Mouse (Mus musculus) T-helper 17 cell (primary cell): ENCODE results near the gene Atf4.

Experiments
- in situ Hi-C, 2 experiments: fragments of 300-600 bp; cut with MboI, MseI; formaldehyde crosslinking; loops; 1 replicate in 1 of 2; 2 replicates in 1 of 2; pipeline ENCODE4 v1.15.1; 2025; ENCODE audit warnings: high pct_unique_total_duplicates in 2 of 2

Atf4 gene

DNA sequence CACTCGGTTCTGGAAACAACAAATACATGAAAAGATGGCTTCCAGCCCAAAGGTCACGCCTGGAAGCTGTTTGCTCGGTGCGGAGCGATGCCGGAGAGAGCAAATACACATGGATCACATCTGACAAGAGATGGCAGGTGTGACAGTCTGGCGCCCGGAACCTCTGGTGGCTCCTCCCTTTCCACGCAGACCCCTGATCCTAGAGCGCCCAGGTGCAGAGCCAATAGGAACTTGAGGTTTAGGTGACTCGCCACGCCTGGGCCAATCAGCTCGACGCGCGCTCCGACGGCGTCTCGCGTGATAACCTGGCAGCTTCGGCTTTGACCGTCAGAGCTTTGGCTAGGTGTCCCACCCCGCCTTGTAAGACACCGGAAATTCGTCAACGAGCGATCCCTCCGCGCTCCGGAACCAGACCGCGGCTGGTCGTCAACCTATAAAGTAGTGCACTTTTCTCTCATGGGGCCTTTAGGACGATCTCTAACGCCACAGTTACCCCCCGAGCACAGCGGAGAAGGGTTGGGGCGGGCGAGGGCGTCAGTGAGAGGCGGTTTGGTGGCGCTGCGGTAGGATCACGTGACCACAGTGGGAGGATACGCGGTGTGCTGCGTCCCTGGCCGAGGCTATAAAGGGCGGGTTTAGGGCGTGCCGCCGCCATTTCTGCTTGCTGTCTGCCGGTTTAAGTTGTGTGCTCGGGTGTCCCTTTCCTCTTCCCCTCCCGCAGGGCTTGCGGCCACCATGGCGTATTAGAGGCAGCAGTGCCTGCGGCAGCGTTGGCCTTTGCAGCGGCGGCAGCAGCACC, at the start of gene Atf4:
Gene Atf4, plus strand, starts transcription at position 338 of the 799 bp plus-strand sequence.
- in situ Hi-C loops = loop anchor here (10.0 to 25.0 kb wide), 2 partner anchors 1332 to 1550 kb away; partner anchors contain the start of genes Ep300 (in 1 of the 2) and Tef (in 1 of the 2)

DNA sequence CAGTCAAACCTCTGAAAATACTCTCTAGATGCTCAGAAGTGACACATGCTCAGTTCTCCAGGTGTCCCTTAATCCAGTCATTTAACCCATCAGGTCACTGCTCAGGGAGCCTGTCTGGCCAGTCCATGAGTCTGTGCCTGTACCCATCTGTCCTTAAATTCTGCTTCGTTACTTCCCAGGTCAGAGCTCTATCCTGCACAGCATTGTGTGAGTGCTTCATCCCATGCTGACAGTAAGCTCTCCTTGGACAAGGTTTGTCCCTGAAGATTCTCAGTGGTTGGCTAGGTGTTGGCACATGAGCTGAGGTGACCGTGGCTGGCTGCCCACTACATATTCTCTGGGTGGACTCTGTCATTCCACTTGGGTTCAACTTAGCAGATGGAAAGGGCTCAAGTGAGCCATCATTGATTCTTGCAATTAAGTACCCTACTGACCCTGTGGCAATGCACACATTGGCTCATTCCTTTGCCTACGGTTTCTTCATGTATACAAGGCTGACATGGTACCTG, 48.9 kb upstream of the Atf4 start:
- in situ Hi-C loops = loop anchor here in 1 of 2 experiments (10.0 kb wide), 1 partner anchor 329 kb away; no protein-coding TSS in a partner anchor

DNA sequence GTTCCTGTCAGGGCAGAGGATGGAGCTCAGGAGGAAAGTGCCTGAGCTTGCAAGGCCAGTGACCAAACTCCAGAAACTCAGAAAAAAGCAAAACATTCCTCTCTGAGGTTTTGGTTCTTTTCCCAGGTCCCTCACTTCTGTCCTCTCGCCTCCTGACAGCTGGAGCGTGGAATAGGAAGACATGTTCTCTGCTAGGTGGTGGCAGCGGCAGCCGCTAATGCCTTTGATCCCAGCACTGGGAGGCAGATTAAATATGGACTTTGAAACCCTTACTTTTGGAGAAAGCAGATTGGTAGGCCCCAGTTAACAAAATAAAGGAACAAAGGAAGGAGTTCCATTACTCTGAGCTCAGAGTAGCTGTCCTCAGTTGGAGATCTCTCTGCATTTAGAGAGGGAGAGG, 46.5 kb upstream of the Atf4 start:
- in situ Hi-C loops = loop anchor here in 1 of 2 experiments (10.0 kb wide), 1 partner anchor 326 kb away; no protein-coding TSS in a partner anchor

DNA sequence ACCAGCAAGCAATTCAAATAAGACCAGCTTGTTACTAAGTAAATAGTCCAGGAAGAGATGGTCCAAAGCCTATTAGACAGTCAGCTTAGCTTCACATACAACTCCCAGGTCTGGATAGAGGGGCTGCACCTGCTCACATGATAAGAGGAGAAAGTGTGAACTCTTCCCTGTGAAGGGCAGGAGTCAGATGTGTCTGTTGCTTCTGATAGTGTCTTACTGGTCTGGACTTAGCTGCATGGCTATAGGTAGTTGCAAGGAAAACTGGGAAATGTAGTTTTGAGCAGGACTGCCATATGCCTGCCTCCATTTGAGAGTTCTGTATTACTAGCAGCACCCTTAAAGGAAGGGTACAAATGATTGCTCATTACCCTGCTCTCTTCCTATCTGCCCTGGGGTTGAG, 41.3 kb upstream of the Atf4 start:
- in situ Hi-C loops = no loop called here

DNA sequence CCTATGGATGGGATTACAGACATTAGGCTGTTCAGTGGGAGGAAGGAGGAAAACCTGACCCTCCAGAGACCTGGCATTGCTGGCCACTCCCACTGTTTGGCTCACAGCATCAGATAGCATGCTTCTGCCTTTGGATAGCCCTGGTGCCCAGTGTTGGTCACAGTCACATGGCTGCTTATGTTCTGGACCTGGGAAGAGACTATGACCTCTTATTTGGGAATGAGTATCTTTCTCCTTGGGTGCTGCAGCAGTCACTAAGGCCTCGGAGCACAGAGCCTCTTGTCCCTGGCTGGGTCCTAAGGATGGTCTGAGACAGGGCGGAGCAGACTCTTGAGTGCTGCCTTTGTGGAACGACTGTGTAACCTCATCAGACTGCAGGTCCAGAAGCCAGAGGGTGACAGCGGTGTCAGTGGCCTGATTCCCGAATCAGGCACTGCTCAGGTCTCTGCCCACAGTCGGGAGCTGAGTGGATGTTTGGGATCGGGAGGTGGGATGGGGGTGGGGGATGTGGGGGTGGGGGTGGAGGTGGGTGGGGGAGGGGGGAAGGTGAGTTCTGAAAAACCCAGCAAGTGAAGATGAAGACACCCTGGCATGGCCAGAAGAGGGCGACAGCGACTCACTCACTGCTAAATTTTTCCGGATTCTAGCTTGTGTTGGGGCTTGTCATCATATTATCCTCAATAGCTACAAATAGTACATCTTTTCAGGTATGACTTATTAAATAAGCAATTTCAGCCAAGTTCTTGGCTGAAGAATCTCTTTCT, 39.1 kb upstream of the Atf4 start:
- in situ Hi-C loops = loop anchor here in 1 of 2 experiments (5.0 kb wide), 1 partner anchor 51 kb away; no protein-coding TSS in a partner anchor

DNA sequence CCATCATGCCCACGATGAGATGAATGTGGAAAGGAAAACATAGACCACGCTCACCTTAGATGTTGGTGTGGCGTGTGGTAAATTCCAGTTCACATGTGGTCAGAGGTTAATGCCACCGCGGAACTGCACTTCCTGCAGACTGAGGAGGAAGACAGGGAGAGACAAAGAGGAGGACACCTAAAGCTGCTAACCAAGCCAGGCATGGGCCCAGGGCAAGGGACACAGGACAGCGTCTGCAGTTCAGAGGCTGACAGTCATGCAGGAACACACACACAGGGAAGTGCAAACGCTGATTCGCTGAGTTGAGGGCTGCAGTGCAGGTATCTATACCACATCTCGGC, 38.5 kb upstream of the Atf4 start:
- in situ Hi-C loops = loop anchor here in 1 of 2 experiments (5.0 kb wide), 1 partner anchor 51 kb away; no protein-coding TSS in a partner anchor

DNA sequence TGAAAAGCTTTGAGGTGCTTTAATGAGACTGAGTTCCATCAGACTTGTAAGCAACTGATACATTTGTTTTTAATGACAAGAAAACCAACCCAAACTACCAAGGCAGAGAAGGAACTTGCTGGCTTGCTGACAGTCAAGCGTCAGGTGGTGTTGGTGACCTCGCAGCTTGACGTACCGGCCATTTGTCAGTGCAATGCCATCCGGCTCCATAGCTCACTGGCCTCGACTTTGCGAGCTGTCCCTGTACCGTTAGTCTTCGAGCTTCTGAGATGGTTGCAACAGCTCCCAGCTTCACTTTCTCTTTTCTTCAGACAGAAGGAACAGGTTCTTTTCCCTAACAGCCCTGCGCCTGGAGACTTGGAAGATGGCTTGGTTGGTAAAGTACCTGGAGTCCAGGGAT, 37.5 kb upstream of the Atf4 start:
- in situ Hi-C loops = loop anchor here in 1 of 2 experiments (5.0 kb wide), 1 partner anchor 50 kb away; no protein-coding TSS in a partner anchor

DNA sequence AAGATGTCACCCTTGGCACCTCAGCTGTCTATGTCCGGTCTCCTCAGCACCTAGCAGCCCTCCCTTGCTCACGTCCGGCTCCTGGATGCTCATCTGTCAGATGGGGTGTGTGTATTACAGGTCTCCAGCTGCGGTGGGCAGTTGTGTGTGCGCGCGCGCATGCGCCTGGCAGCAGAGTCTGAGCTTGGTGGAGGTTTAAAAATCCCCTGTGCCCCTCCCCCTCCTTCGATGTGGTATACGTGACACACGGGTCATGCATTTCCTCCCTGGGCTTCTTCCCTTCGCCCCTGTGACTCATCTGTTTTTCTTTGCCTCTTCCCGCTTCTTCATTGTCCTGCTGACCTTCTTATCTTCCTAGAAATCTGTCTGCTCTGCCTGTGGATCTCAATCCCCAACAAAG, 35.8 kb upstream of the Atf4 start:
- in situ Hi-C loops = loop anchor here in 1 of 2 experiments (5.0 kb wide), 1 partner anchor 48 kb away; no protein-coding TSS in a partner anchor

DNA sequence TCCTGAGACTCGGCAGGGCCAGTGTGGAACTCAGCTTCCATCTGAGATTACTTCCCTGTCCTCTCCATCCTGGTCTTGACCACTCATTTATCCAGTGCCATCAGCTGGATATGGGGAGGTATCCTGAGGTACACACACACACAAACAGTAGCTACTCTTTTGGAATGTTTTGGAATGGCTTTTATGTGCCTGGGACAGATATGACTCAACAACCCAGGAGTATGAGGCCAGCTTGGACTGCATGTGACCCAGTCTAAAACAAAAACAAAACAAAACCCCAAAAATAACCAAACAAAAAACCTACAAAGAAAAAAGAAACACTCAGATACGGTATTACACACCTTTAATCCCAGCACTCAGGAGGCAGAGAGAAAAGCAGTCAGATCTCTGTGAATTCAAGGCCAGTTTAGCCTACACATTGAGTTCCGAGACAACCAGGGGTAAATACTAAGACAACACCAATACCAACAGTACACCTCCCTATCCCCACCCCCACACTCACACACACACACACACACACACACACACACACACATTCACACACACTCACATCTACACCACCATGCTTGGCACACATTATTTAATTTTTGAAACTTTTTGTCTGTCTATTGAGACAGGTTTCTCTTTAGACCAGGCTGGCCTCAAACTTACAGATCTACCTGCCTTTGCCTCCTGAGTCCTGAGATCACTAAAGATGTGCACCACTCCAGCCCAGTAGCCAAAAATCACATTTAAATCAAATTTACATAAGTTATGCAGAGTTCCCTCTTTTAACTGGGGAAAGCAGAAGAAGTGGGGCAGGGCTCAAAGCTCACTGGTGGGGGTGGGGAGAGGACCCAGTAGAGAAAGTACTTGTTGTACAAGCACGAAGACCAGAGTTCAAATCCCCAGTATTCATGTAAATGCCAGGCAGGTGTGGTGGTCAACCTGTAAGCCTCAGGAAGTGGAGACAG, 35.0 kb upstream of the Atf4 start:
- in situ Hi-C loops = loop anchor here (5.0 kb wide), 3 partner anchors 47 to 103 kb away; no protein-coding TSS in a partner anchor

DNA sequence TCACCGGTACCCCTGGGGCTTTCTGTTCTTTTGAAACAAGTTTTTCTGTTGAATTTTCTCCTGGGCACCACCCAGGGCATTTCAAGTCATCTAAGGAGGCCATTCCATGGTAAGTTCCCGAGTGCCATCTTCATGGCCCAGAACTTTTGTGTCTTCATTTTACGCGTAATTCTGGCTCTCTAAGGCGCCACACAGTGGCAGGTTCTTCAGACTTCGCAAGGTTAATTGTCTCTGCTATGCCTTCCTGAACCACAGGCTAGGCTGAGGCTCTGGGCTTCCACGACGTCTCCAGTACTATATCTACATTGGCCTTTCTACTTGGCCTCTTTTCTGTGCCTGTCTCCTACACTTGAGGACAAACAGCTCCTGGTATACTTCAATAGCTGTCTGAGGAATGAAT, 34.0 kb upstream of the Atf4 start:
- in situ Hi-C loops = loop anchor here in 1 of 2 experiments (5.0 kb wide), 2 partner anchors 96 to 104 kb away; no protein-coding TSS in a partner anchor

DNA sequence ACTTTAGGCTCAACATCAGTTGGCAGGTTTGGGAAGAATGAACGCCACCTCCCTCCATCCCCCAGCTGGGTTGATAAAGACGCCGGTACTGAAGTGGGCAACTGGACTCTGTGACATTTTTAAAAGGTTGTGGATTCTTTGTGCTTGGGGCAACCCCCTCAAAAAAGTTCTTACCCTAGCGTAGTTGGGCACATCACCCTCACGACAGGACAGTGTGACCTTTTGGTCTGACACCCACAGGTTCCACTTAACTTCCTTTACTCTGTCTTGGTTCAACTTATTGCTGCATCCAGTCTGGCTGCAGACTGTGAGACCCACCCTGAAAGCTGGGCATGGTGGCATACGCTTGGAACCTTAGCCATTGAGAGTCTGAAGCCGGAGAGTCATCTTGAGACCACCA, 31.2 kb upstream of the Atf4 start:
- in situ Hi-C loops = loop anchor here in 1 of 2 experiments (5.0 kb wide), 2 partner anchors 94 to 106 kb away; no protein-coding TSS in a partner anchor

DNA sequence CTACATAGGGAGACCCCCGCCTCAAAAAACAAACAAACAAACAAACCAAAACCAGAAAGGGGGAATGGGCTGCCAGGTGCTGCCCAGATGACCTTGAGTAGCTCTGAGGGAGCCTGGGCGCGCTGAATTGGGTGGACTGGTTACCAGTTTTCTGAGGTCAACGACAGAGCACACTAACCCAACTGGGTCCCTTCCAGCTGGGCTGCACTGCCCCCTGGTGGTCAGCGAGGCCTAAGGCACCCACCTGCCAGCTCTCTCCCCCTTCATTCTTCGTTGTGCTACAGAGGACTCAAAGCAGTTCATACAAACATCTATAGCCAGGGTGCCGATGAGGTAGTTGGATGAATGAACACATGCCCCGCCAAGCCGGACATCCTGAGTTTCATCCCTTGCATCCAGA, 29.8 kb upstream of the Atf4 start:
- in situ Hi-C loops = loop anchor here in 1 of 2 experiments (25.0 kb wide), 1 partner anchor 1462 kb away; the partner anchor contains the start of gene Chadl

DNA sequence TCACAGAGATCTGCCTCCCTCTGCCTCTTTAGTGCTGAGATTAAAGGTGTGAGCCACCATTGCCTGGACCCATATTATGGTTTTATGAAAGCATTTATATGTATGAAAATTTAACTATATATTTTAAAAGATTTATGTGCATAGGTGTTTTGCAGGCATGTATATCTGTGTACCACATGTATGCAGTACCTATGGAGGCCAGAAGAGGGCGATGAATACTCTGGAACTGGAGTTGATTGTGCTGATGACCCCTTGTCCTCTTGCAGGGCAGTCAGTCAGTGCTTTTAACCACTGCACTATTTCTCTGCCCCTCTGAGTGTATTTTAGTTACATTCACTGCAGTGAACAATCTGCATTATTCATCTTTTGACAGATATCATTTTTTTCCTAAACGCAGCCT, 29.2 kb upstream of the Atf4 start:
- in situ Hi-C loops = loop anchor here in 1 of 2 experiments (25.0 kb wide), 1 partner anchor 1462 kb away; the partner anchor contains the start of gene Chadl

DNA sequence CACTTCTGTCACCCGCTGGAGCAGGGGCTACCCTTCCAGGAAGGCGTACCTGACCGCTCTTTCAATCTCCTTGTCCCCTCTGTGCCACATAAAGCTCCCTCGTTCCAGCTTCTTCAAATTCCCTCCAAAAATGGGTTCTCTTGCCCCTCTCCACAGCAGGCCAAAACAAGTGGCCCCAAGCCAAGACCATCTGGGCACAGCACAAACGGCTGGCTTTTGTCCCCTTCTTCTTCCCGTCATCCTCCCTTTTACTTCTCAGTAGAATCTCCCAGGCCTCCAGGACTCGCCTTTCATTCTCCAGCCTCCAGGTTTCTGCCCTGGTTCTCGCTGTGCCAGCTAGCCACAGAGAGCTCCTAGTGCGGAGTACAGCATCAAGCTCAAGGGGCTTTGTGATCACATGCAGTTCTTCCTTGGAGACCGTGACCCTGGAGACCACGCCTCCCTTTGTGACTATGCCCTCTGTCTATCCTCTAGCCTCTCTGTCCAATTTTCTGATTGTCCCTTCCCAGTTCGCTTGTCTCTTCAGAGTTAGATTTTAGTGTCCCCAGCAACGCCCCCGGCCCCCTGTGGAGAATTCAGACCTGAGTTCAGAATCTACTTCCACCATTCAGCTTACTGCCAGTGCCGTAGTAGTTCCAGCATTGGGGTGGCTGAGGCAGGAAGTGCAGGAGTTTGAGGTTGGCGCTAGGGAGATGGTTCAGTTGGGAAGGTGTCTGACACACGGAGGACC, 26.7 kb upstream of the Atf4 start:
- in situ Hi-C loops = loop anchor here in 1 of 2 experiments (25.0 kb wide), 1 partner anchor 1459 kb away; the partner anchor contains the start of gene Chadl

DNA sequence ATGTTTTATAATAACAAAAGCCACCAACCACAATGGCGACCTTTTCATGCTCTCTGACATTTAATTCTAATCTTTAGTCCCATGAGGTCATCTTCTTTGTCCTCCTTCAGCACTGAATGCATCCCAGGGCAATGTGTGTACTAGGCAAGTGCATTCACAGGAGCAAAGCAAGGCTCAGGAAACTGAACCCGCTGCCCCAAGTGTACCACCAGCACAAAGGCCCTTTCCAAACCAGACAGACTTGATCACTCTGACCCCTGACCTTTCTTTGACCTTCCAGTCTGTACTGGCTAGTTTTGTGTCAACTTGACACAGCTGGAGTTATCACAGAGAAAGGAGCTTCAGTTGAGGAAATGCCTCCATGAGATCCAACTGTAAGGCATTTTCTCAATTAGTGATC, 22.7 kb upstream of the Atf4 start:
- in situ Hi-C loops = loop anchor here in 1 of 2 experiments (10.0 to 25.0 kb wide), 2 partner anchors 1122 to 1455 kb away; partner anchors contain the start of gene Chadl

DNA sequence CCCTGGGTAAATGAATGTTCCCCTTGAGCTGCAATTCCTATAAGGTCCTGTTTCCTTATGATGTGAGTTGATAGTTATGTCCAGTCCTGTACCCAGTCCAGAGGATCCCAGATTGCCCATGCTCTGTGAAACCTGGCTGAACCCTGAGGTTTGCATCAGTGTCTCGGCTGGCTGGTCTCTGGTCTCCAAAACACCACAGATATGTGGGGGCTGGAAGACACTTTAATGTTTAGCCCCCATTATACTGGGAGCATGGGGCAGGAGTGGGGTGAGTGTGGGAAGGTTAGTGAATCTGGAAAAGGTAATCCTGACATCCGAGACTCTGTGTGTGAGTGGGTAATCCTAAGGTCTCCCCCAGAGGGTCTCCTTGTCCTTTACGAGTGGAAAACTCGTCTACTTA, 21.9 kb upstream of the Atf4 start:
- in situ Hi-C loops = loop anchor here in 1 of 2 experiments (10.0 to 25.0 kb wide), 2 partner anchors 1122 to 1454 kb away; partner anchors contain the start of gene Chadl

DNA sequence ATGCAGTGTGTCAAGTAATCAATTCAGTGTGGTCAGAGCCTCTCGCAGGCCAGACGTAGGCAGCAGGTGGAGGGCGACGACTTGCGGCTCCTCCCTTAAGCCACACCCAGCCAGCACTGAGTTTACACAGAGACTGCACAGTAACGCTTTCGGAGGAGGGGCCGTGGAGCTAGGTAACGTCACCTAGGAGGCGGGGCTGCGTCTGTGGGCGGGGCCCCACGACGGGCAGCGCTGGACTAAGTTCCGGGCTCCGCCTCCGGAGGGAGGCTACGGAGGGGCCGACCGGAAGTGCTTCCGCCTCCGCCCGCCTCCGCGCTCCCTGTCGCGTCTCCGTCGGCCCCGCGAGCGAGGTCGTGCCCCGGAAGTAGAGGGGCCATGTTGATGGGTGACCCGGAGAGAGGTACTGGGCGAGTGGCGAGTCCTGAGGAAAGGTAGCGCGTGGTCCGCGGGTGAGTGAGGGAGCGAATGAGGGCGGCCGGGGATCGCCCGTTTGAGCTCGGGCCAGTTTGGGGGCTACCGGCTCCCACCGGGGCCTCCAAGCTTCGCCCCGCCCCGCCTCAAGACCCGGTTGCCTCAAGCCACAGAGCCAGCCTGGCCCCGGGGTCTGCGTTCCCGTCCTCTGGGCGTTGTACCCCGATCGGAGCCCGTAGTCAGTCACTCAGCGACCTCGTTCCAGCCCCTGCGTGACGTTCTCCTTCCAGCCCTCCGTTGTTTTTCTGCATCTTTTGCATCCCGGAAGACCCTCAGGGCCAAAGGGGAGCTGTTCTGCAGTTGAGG, 21.1 kb upstream of the Atf4 start, which contains the start of gene Mief1:
Gene Mief1, plus strand, starts transcription at position 286 of the 777 bp plus-strand sequence.
- in situ Hi-C loops = loop anchor here in 1 of 2 experiments (10.0 to 25.0 kb wide), 2 partner anchors 1121 to 1453 kb away; partner anchors contain the start of gene Chadl

DNA sequence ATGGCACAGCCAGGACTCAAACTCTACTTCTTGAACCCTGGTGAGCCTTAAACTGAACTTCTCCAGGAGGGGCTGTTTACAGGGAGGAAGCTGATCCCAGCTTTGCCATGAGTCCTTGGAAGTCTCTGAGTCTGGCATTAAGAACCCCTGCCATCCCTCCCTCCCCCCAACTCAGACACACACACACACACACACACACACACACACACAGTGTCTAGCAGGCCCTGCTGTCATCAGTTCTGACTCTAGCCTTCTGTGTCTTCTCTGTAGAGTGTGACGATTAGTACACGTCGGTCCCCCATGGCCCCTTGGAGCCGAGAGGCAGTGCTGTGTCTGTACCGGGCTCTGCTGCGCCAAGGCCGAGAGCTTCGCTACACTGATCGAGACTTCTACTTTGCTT, 19.4 kb upstream of the Atf4 start, which contains the start of gene AC140267.1:
Gene AC140267.1, plus strand, starts transcription at position 301 of the 400 bp plus-strand sequence.
- in situ Hi-C loops = loop anchor here in 1 of 2 experiments (10.0 to 25.0 kb wide), 2 partner anchors 1119 to 1452 kb away; partner anchors contain the start of gene Chadl
